Mouse (Mus musculus): Measurements from ENCODE around the gene Igf2bp2. TPM values are rescaled to one million over a fixed set of nuclear protein-coding genes. Genes with fewer than 3 reads are reported as not detected.

The Igf2bp2 gene
- polyA plus RNA-seq, 1 experiment from 2014 or later, result 84.4 TPM

DNA sequence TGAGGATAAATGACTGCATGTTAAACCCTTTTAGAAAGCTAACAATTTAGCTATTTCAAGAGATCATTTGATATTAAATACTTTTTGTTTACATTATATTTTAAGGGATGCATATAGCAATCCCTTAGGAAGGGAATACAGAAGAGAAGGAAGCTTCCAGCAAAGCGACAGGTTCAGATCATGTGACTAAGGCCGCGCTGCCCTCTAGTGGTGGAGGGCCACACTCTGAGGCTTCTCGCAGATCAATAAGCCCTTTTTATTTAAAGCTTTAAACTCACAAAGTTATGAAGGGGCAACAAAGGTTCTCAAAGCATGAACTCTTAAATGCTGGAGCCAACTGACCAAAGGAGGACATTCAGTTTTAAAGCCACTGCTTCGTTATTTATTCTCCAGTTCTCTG, 39.4 kb downstream of the Igf2bp2 start:
- no peak overlapping the region for H3K4me3 ChIP-seq (replicated peaks)
- no peak overlapping the region for H3K4me2 ChIP-seq (replicated peaks)
- 28% methylated on average over 5 of the region's 5 CpGs for WGBS
- H3K36me3 ChIP-seq, result peaks cover 14% of the 10 kb centered on the region; the same call in 1 of the 2 replicates
- no peaks in the 10 kb centered on the region; the same call in 1 of the 2 replicates for H3K4me1 ChIP-seq
- no peak overlapping the region for H3K9ac ChIP-seq
- H3K27ac ChIP-seq (replicated peaks), result no peak overlapping the region
- no peaks in the 10 kb centered on the region for H3K9me3 ChIP-seq (replicated peaks)
- no peaks in the 10 kb centered on the region for H3K27me3 ChIP-seq
- ATAC-seq (ENCODE audit: insufficient number of reproducible peaks, low FRiP score, low TSS enrichment, low read depth), result no peak

DNA sequence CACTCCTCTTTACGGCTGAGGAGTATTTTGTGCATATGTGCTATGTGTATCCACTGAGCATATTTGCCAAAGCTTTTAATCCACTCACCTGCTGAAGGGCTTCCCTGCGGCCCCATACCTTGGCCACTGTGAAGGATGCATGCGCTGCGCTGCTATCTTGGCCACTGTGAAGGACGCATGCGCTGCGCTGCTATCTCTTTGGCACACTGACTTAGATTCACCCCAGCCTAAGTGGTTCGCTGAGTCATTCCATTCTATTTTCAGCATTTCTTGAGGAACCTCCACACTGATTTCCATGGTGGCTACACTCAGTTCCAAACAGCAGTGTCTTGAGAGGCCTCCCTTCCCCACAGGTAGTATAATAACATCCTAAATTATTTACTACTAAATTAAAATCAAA, 42.0 kb downstream of the Igf2bp2 start:
- Histone ChIP-seq H3K27ac (replicated peaks) (no peak overlapping the region), H3K4me2 (replicated peaks) (no peak overlapping the region), H3K4me3 (replicated peaks) (no peak overlapping the region), H3K9me3 (replicated peaks) (no peaks in the 10 kb centered on the region), H3K36me3 (peaks cover 25% of the 10 kb centered on the region), H3K9ac (no peak overlapping the region), H3K27me3 (no peaks in the 10 kb centered on the region), H3K4me1 (no peaks in the 10 kb centered on the region; the same call in 1 of the 2 replicates)
- no peak for ATAC-seq (ENCODE audit: insufficient number of reproducible peaks, low FRiP score, low TSS enrichment, low read depth)
- 93% methylated on average over 8 of the region's 8 CpGs for WGBS

DNA sequence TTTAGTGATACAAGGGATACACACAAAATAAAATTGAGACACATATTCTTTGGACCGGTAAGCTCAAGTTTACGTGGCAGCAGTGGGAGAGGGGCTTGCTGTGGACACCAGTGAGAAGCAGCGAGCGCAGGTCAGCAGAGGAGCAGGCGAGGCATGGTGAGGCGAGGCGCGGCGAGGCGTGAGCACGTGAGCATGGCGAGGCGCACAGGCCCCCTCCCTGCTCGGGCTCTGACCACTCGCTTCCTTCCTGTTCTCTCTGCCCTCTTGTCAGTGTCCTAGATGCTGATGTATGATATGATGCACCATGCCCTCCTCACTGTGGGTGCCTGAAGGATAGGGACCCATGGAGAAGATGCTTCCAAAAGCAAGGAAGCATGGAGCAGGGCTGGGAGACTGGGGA, 43.6 kb downstream of the Igf2bp2 start:
- Histone ChIP-seq H3K4me2 (replicated peaks) (no peak overlapping the region), H3K27ac (replicated peaks) (no peak overlapping the region), H3K4me3 (replicated peaks) (no peak overlapping the region), H3K27me3 (no peaks in the 10 kb centered on the region), H3K36me3 (peaks cover 25% of the 10 kb centered on the region), H3K9me3 (replicated peaks) (no peaks in the 10 kb centered on the region), H3K9ac (no peak overlapping the region), H3K4me1 (no peaks in the 10 kb centered on the region; the same call in 1 of the 2 replicates)
- 92% methylated on average over 15 of the region's 15 CpGs for WGBS
- no peak for ATAC-seq (ENCODE audit: insufficient number of reproducible peaks, low FRiP score, low TSS enrichment, low read depth)

DNA sequence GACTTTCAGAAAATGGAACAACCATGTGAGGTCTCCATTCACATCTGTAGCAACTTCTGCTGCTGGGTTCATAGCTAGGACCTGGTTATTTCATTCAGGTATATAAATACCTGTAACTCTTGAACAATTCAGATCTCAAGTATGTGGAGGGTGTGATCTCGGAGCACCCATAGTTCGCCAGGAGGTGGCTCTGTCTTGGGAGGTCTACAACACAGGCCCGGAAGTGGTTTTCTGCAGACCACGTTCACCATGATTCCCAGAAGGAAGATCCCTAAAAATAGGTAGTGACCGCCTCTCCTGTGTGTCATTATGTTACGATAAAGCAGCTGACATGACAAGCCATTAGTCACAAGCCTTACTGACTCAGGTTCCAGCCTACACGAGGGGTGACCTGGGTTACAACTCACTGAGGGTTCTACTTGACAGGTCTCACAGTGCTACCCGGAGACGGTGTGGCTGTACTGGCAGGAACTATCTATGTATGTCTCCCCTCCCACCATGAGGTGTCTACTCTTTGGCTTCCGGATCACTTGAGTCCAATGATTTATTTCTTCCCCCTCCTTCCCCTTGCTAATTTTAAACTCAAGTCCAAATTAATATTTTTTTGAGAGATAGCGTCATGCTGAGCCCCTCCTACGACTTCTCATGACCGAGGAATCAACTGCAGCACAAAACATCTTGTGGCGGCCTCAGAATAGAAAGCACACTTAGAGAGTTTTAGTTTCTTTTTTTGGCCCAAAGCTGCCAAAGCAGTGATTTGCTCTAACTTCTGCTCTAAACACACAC, 44.2 kb downstream of the Igf2bp2 start:
- Histone ChIP-seq H3K4me2 (replicated peaks) (no peak overlapping the region), H3K36me3 (peaks cover 25% of the 10 kb centered on the region), H3K4me1 (no peaks in the 10 kb centered on the region), H3K27me3 (no peaks in the 10 kb centered on the region), H3K4me3 (replicated peaks) (no peak overlapping the region), H3K9me3 (replicated peaks) (no peaks in the 10 kb centered on the region), H3K9ac (no peak overlapping the region), H3K27ac (replicated peaks) (no peak overlapping the region)
- no peak for ATAC-seq (ENCODE audit: insufficient number of reproducible peaks, low FRiP score, low TSS enrichment, low read depth)
- WGBS, result 84% methylated on average over 14 of the region's 14 CpGs

DNA sequence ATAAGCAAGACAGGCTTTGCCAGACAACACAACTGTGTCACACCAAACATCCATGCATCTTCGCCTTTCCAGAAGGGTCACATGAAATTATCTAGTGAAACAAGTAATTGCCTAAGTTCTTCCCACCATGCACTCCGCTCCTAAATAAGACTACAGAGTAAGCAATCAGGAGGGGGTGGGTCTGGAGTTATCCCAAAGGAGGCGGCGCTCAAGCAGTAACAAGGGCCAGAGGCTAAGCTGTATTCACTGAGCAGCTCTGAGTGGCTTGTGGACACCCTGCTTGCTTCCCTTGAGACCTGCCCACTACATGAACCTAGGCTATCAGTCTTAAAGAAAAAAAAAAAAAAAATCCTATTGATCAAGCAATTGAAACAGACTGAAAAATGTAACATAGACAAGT, 44.9 kb downstream of the Igf2bp2 start:
- no peak overlapping the region for H3K27ac ChIP-seq (replicated peaks)
- no peak overlapping the region for H3K4me3 ChIP-seq (replicated peaks)
- no peak overlapping the region for H3K4me2 ChIP-seq (replicated peaks)
- no peaks in the 10 kb centered on the region for H3K9me3 ChIP-seq (replicated peaks)
- 88% methylated on average over 4 of the region's 4 CpGs for whole genome bisulfite sequencing
- no peak for ATAC-seq (ENCODE audit: insufficient number of reproducible peaks, low FRiP score, low TSS enrichment, low read depth)
- no peak overlapping the region for H3K9ac ChIP-seq
- no peaks in the 10 kb centered on the region for H3K27me3 ChIP-seq
- H3K36me3 ChIP-seq, result peaks cover 25% of the 10 kb centered on the region
- no peaks in the 10 kb centered on the region for H3K4me1 ChIP-seq

DNA sequence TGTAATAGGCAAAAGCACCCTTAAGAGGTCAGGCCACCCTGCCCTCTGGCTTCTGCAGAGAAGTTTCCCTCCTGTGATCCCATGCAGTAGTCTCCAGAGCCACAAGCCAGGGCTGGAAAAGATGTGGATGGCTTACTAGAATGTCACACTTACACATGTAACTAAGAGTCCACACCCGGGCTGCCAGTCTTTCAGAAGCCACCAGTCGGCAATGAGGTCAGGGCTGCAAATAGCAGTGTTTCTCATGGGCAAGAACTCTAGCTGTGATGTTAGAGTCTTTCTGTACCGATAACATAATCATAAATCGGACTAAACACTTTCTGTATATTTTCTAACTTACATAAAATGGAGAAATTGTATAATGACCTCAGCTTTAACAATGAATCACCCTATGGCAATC, 46.4 kb downstream of the Igf2bp2 start:
- ATAC-seq (ENCODE audit: insufficient number of reproducible peaks, low FRiP score, low TSS enrichment, low read depth), result no peak
- H3K36me3 ChIP-seq, result peaks cover 25% of the 10 kb centered on the region
- no peaks in the 10 kb centered on the region for H3K9me3 ChIP-seq (replicated peaks)
- H3K4me2 ChIP-seq (replicated peaks), result no peak overlapping the region
- H3K4me1 ChIP-seq, result no peaks in the 10 kb centered on the region
- H3K9ac ChIP-seq, result no peak overlapping the region
- WGBS, result 94% methylated on average over 4 of the region's 4 CpGs
- H3K27me3 ChIP-seq, result no peaks in the 10 kb centered on the region
- no peak overlapping the region for H3K4me3 ChIP-seq (replicated peaks)
- H3K27ac ChIP-seq (replicated peaks), result no peak overlapping the region

DNA sequence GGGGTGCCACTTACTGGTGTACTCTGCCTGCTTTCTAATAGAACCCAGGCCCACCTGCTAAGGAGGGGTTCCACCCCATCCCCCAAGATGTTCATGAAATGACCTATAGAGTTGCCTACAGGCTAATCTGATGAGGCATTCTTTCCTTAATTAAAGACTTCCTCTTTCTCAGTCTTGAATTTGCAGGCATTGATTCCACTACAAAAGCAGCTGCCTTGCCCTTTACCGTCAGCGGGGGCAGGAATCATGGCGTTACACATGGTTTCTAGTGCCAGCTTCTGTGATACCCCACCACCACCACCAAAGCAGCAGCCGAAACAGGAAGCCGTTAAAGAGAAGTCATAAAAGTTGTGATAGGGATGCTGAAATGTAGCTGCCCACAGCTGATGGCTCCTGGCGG, 47.0 kb downstream of the Igf2bp2 start:
- Histone ChIP-seq H3K27ac (replicated peaks) (no peak overlapping the region), H3K9me3 (replicated peaks) (no peaks in the 10 kb centered on the region), H3K36me3 (peaks cover 24% of the 10 kb centered on the region), H3K27me3 (no peaks in the 10 kb centered on the region), H3K4me3 (replicated peaks) (no peak overlapping the region), H3K9ac (no peak overlapping the region), H3K4me2 (replicated peaks) (no peak overlapping the region), H3K4me1 (no peaks in the 10 kb centered on the region)
- ATAC-seq (ENCODE audit: insufficient number of reproducible peaks, low FRiP score, low TSS enrichment, low read depth), result no peak
- WGBS, result 81% methylated on average over 6 of the region's 6 CpGs

DNA sequence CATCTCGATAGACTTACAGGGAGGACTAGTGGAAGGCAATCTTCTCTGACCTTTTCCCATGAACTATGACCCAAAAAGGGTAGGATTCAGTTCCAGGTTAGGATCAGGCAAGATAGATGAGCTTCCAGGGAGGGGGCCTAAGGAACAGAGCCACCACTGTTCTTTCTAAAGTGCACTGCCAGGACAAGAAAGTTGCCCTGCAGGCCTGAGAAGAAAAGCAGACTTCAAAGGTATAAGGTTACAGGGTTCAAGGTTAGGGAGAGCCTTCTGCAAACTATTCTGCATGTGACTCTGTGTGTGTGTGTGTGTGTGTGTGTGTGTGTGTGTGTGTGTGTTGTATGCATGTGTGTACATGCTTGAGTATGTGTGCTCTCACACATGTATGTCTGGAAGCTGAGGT, 53.1 kb downstream of the Igf2bp2 start:
- H3K36me3 ChIP-seq, result no peaks in the 10 kb centered on the region
- no peaks in the 10 kb centered on the region for H3K9me3 ChIP-seq (replicated peaks)
- no peak overlapping the region for H3K4me3 ChIP-seq (replicated peaks)
- ATAC-seq (ENCODE audit: insufficient number of reproducible peaks, low FRiP score, low TSS enrichment, low read depth), result no peak
- H3K27ac ChIP-seq (replicated peaks), result no peak overlapping the region
- H3K4me2 ChIP-seq (replicated peaks), result no peak overlapping the region
- no peak overlapping the region for H3K9ac ChIP-seq
- H3K27me3 ChIP-seq, result no peaks in the 10 kb centered on the region
- WGBS, result 21% methylated on average over 1 of the region's 1 CpGs
- H3K4me1 ChIP-seq, result peaks cover 15% of the 10 kb centered on the region

DNA sequence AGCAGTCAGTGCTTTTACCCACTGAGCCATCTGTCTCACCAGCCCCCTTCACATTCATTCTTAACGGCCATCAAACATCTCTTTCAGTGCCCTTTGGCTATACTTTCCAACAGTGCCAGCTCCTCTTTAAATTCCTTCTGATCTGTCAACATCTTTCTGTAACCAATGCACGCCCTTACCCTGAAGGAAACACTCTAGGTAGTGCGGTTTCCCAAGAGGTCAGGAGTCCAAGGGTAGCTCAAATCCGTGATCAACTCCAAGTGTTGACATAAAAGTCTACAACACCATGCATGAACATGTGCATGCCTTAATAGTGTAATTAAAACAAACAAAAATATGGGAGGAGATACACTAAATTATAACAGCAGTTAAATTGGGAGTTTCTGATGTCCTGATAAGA, 53.9 kb downstream of the Igf2bp2 start:
- Histone ChIP-seq H3K27me3 (no peaks in the 10 kb centered on the region), H3K4me2 (replicated peaks) (no peak overlapping the region), H3K36me3 (no peaks in the 10 kb centered on the region; the same call in 1 of the 2 replicates), H3K27ac (replicated peaks) (no peak overlapping the region), H3K9me3 (replicated peaks) (no peaks in the 10 kb centered on the region), H3K9ac (no peak overlapping the region), H3K4me1 (peaks cover 15% of the 10 kb centered on the region), H3K4me3 (replicated peaks) (no peak overlapping the region)
- ATAC-seq (ENCODE audit: insufficient number of reproducible peaks, low FRiP score, low TSS enrichment, low read depth), result no peak
- WGBS, result 53% methylated on average over 4 of the region's 4 CpGs

DNA sequence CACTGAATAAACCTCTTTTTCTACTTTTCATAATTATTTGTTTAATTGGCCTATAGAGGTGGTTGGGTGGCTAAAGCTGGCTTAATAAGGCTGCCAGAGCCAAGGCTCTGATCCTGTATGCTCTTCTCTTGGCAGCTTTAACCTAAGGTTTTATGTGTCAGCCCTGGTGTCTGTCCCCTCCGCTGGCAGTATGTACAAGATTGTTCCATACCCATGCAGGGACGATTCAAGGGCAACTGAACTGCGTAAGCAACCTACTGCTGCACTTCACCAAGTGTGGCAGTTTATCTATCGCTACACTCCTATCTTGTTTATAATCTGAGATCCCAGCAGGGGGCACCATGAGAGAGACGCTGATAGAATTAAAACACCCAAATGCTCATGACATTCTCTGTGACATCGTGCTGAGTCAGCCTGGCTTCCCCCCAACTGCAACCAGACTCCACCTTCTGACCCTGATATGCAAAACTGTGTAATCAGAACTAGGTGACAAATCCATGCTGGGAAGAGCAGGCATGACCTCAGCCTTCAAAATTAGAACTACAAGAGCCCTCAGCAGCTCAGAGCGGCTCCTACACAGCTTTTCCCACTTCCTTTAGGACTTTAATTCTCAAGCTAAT, 55.1 kb downstream of the Igf2bp2 start:
- H3K27me3 ChIP-seq, result no peaks in the 10 kb centered on the region
- no peak overlapping the region for H3K9ac ChIP-seq
- H3K27ac ChIP-seq (replicated peaks), result no peak overlapping the region
- 60% methylated on average over 7 of the region's 7 CpGs for WGBS
- H3K9me3 ChIP-seq (replicated peaks), result no peaks in the 10 kb centered on the region
- no peak for ATAC-seq (ENCODE audit: insufficient number of reproducible peaks, low FRiP score, low TSS enrichment, low read depth)
- H3K4me2 ChIP-seq (replicated peaks), result no peak overlapping the region
- peaks cover 15% of the 10 kb centered on the region for H3K4me1 ChIP-seq
- H3K4me3 ChIP-seq (replicated peaks), result no peak overlapping the region
- H3K36me3 ChIP-seq, result no peaks in the 10 kb centered on the region; the same call in 1 of the 2 replicates

DNA sequence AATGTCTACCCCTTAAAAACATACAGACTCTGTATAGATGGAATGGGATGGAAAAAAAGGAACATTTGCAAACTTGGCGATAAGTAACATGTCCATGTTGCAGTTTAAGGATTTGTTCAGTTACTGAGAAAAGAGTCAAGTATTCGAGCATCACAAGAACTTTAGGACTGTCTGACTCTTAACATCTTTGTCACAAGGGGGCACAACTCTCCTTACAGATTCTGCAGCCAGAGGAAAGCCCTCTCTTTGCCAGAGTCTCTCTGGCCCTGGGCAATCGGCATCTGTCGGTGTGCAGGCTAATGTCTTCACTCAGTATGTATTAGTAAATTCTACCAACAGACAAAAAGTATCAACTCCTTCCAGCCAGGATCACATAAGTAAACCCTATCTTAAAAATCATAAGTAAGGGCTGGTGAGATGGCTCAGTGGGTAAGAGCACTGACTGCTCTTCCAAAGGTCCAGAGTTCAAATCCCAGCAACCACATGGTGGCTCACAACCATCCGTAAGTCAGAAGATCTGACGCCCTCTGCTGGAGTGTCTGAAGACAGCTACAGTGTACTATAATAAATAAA, 57.0 kb downstream of the Igf2bp2 start:
- no peaks in the 10 kb centered on the region; the same call in 1 of the 2 replicates for H3K36me3 ChIP-seq
- H3K9me3 ChIP-seq (replicated peaks), result no peaks in the 10 kb centered on the region
- H3K4me1 ChIP-seq, result peaks cover 15% of the 10 kb centered on the region
- H3K27me3 ChIP-seq, result no peaks in the 10 kb centered on the region
- no peak overlapping the region for H3K27ac ChIP-seq (replicated peaks)
- H3K4me2 ChIP-seq (replicated peaks), result no peak overlapping the region
- no peak for ATAC-seq (ENCODE audit: insufficient number of reproducible peaks, low FRiP score, low TSS enrichment, low read depth)
- no peak overlapping the region for H3K4me3 ChIP-seq (replicated peaks)
- no peak overlapping the region for H3K9ac ChIP-seq
- 81% methylated on average over 6 of the region's 6 CpGs for WGBS

All from embryonic facial prominence, embryonic 15.5 days (tissue).